Mouse (Mus musculus) embryonic facial prominence, embryonic 13.5 days (tissue): ENCODE measurements around the gene Zdhhc4. TPM values are rescaled to one million over a fixed set of nuclear protein-coding genes. Genes with fewer than 3 reads are reported as not detected.

ENCODE experiments used
- ATAC-seq: fragments of 200-750 bp; cut with Nextera tagmentation; 2 replicates; pipeline ENCODE4 v1.8.0; 2017; ENCODE audit warnings: low read depth; ENCODE audit not compliant: insufficient number of reproducible peaks, insufficient read depth, low FRiP score, low TSS enrichment
- H3K27ac ChIP-seq: fragments of 300-500 bp; sonication (generic); 2 replicates; pipeline ENCODE4 v1.5.1; 2015; ENCODE audit warnings: moderate library complexity, mild to moderate bottlenecking, inconsistent platforms
- H3K27me3 ChIP-seq: fragments of 300-500 bp; sonication (generic); 2 replicates; pipeline ENCODE4 v1.6.1; 2015; ENCODE audit warnings: mild to moderate bottlenecking, inconsistent platforms
- H3K36me3 ChIP-seq: fragments of 300-500 bp; sonication (generic); 2 replicates; pipeline ENCODE4 v1.6.1; 2015; ENCODE audit warnings: mild to moderate bottlenecking, inconsistent platforms
- H3K4me1 ChIP-seq: fragments of 300-500 bp; sonication (generic); 2 replicates; pipeline ENCODE4 v1.6.1; 2015; ENCODE audit warnings: inconsistent platforms
- H3K4me2 ChIP-seq: fragments of 300-500 bp; sonication (generic); 2 replicates; pipeline ENCODE4 v1.6.1; 2015; ENCODE audit warnings: moderate library complexity, mild to moderate bottlenecking, inconsistent platforms
- H3K4me3 ChIP-seq: fragments of 300-500 bp; sonication (generic); 2 replicates; pipeline ENCODE4 v1.5.1; 2015; ENCODE audit warnings: mild to moderate bottlenecking, inconsistent platforms
- H3K9ac ChIP-seq: fragments of 300-500 bp; sonication (generic); 2 replicates; pipeline ENCODE4 v1.6.1; 2015; ENCODE audit warnings: mild to moderate bottlenecking, inconsistent platforms
- H3K9me3 ChIP-seq: fragments of 300-500 bp; sonication (generic); 2 replicates; pipeline ENCODE4 v1.6.1; 2016; ENCODE audit warnings: inconsistent platforms
- WGBS: fragments of 180-500 bp; shearing (Covaris S2); methylation state at CpG from one replicate; pipeline ENCODE4 v1.1.7; 2015; ENCODE audit warnings: mixed read lengths; 5-methylcytosine and 5-hydroxymethylcytosine counted together
- polyA plus RNA-seq: library from polyadenylated mRNA; unstranded; fragments of >200 nt; fragmentation: Nextera tagmentation; extraction: Ambion mirVana; gene quantifications from 2 replicates; pipeline ENCODE4 v1.2.1, GENCODE M21; 2015

Zdhhc4 gene
- polyA plus RNA-seq: 79.9 and 84.5 TPM in 2 replicates

- peak within 1 kb of the TSS; percentile 60 for H3K27ac ChIP-seq
- H3K4me3 ChIP-seq: peak within 1 kb of the TSS; percentile 94
Observed at GRCm38 (mm10) chr5:143328690-143329495, at the start of gene Zdhhc4. Gene Zdhhc4 (minus strand): TSS chr5:143329256.

DNA sequence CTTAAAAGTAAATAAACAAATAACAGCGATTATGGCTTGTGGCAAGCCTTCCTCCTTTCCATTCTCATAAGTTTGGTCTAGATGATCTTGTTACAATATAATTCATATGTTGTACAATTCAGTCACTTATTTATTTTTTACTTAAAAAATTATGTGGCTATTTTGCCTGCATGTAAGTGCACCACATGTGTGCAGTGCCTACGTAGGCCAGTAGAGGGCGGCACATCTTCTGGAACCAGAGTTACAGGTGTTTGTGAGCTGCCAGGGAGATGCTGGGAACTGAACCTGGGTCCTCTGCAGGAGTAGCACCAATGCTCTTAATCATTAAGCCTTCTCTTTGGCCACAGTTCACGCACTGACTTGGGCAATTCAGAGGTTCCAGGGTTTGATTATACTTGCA is 47.1 kb upstream of the Zdhhc4 start:
- H3K4me2 ChIP-seq: no peak overlapping the region
- no peaks in the 10 kb centered on the region for H3K36me3 ChIP-seq
- H3K27me3 ChIP-seq: peaks cover 48% of the 10 kb centered on the region
- no peak overlapping the region for H3K9ac ChIP-seq
- peaks cover 7% of the 10 kb centered on the region; the same call in 1 of the 2 replicates for H3K9me3 ChIP-seq
- no peak for ATAC-seq
- no peak overlapping the region for H3K4me3 ChIP-seq
- H3K4me1 ChIP-seq: peaks cover 9% of the 10 kb centered on the region
- H3K27ac ChIP-seq: no peak overlapping the region
- WGBS: 83% methylated on average over 4 of the region's 4 CpGs

More at GRCm38 (mm10) chr5:143328690-143329495, at the start of gene Zdhhc4:
- peak within 1 kb of the TSS; percentile 93 for H3K4me2 ChIP-seq
- no peaks in the 10 kb centered on the region for H3K27me3 ChIP-seq
- ATAC-seq: no peak
- H3K9me3 ChIP-seq: no peaks in the 10 kb centered on the region
- peaks cover 20% of the 10 kb centered on the region for H3K4me1 ChIP-seq
- WGBS: under 1% methylated on average over 57 of the region's 57 CpGs
- peak within 1 kb of the TSS; percentile 91 for H3K9ac ChIP-seq
- peaks cover 28% of the 10 kb centered on the region for H3K36me3 ChIP-seq

- Histone ChIP-seq H3K4me1 (peaks cover 9% of the 10 kb centered on the region), H3K9ac (no peak overlapping the region), H3K36me3 (no peaks in the 10 kb centered on the region), H3K9me3 (peaks cover 7% of the 10 kb centered on the region; the same call in 1 of the 2 replicates), H3K27me3 (peaks cover 57% of the 10 kb centered on the region), H3K4me2 (peak overlapping the region; percentile 47), H3K4me3 (peak overlapping the region; percentile 12; the same call in 1 of the 2 replicates), H3K27ac (no peak overlapping the region)
- 0 out of 2 replicates have a peak, but pooled peaks have one; percentile 34 for ATAC-seq
- WGBS: 5% methylated on average over 21 of the region's 21 CpGs
Observed at GRCm38 (mm10) chr5:143375242-143375641, 46.2 kb upstream of the Zdhhc4 start.

- Histone ChIP-seq H3K27ac (no peak overlapping the region), H3K9ac (peak overlapping the region; percentile 64), H3K9me3 (peaks cover 7% of the 10 kb centered on the region; the same call in 1 of the 2 replicates), H3K4me1 (peaks cover 15% of the 10 kb centered on the region), H3K4me2 (peak overlapping the region; percentile 70), H3K36me3 (no peaks in the 10 kb centered on the region), H3K4me3 (peak overlapping the region; percentile 42), H3K27me3 (peaks cover 81% of the 10 kb centered on the region)
- ATAC-seq: no peak
- WGBS: 1% methylated on average over 35 of the region's 35 CpGs
Observed at GRCm38 (mm10) chr5:143372818-143373217, 43.8 kb upstream of the Zdhhc4 start.

- WGBS: 45% methylated on average over 4 of the region's 4 CpGs
- no peak for ATAC-seq
- Histone ChIP-seq H3K4me1 (peaks cover 15% of the 10 kb centered on the region), H3K4me2 (no peak overlapping the region), H3K9ac (no peak overlapping the region), H3K36me3 (no peaks in the 10 kb centered on the region), H3K27me3 (peaks cover 91% of the 10 kb centered on the region), H3K4me3 (no peak overlapping the region), H3K9me3 (peaks cover under 1% of the 10 kb centered on the region; the same call in 1 of the 2 replicates), H3K27ac (no peak overlapping the region)
Observed at GRCm38 (mm10) chr5:143371146-143371510, 42.1 kb upstream of the Zdhhc4 start.

DNA sequence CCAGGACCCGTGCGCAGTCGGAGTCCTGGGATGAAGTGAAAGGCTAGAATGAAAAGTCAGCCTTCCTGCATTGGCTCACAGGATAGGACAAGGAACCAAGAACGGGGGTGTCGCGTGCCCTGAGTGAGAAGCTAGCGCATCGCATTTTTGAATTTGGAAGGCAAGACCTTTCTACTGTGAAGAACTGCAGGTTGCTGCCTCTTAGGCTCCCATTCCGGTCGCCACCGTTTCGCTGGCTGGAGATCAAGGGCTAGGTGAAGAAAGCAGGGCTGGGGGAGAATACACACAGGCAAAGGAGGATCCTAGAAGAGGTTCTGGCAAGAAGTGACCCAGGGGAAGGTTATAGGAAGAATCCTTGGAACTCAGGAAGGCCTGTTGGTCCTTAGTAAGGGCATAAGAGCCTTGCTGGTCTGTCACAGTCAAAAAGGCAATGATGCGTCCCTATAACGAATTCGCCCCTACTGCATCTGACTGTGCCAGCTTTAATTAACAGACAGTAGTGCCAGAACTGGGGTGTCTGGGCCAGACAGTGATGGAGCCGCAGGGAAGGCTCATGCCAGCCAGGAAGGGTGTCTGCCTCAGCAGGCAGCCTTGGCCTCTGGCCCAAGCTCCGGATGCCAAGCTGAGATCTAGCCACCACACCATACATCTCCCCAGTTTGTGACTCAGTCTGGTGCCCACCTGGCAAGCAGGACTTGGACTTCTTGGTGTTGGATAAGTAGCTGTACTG is 41.5 kb upstream of the Zdhhc4 start:
- Histone ChIP-seq H3K4me1 (peaks cover 15% of the 10 kb centered on the region), H3K27me3 (peaks cover 93% of the 10 kb centered on the region), H3K9me3 (no peaks in the 10 kb centered on the region), H3K27ac (no peak overlapping the region), H3K36me3 (no peaks in the 10 kb centered on the region), H3K4me2 (peak overlapping the region; percentile 56), H3K4me3 (peak overlapping the region; percentile 30), H3K9ac (no peak overlapping the region)
- no peak for ATAC-seq
- WGBS: 24% methylated on average over 17 of the region's 17 CpGs

- Histone ChIP-seq H3K27ac (no peak overlapping the region), H3K9me3 (no peaks in the 10 kb centered on the region), H3K4me2 (peak overlapping the region; percentile 56), H3K4me1 (peaks cover 12% of the 10 kb centered on the region), H3K4me3 (peak overlapping the region; percentile 30), H3K27me3 (peaks cover 93% of the 10 kb centered on the region), H3K36me3 (no peaks in the 10 kb centered on the region), H3K9ac (no peak overlapping the region)
- 1% methylated on average over 36 of the region's 36 CpGs for WGBS
- no peak for ATAC-seq
Observed at GRCm38 (mm10) chr5:143369611-143370255, 40.7 kb upstream of the Zdhhc4 start.

DNA sequence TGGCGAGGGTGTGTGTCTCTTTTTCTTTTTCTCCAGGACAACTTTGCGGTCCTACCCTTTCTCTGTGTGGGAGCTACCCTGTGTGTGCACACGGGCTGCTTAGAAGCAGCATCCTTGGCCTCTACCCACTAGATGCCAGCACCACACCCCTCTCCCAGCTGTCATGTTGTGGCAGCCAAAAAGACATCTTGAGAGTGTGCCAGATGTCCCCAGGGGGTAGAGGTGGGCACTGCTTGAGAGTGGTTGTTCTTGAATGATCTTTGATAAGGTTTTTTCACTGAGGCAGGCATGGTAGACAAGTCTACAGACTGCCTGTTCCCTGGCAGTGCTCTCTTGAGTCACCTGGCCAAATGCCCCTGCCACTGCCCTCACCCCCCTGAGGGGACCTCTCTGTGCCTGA is 38.9 kb upstream of the Zdhhc4 start:
- 67% methylated on average over 3 of the region's 3 CpGs for WGBS
- no peak overlapping the region for H3K27ac ChIP-seq
- no peak overlapping the region for H3K9ac ChIP-seq
- H3K36me3 ChIP-seq: no peaks in the 10 kb centered on the region
- ATAC-seq: no peak
- no peak overlapping the region for H3K4me3 ChIP-seq
- H3K4me2 ChIP-seq: no peak overlapping the region
- H3K9me3 ChIP-seq: no peaks in the 10 kb centered on the region
- H3K27me3 ChIP-seq: peaks cover 93% of the 10 kb centered on the region
- peaks cover 23% of the 10 kb centered on the region for H3K4me1 ChIP-seq

DNA sequence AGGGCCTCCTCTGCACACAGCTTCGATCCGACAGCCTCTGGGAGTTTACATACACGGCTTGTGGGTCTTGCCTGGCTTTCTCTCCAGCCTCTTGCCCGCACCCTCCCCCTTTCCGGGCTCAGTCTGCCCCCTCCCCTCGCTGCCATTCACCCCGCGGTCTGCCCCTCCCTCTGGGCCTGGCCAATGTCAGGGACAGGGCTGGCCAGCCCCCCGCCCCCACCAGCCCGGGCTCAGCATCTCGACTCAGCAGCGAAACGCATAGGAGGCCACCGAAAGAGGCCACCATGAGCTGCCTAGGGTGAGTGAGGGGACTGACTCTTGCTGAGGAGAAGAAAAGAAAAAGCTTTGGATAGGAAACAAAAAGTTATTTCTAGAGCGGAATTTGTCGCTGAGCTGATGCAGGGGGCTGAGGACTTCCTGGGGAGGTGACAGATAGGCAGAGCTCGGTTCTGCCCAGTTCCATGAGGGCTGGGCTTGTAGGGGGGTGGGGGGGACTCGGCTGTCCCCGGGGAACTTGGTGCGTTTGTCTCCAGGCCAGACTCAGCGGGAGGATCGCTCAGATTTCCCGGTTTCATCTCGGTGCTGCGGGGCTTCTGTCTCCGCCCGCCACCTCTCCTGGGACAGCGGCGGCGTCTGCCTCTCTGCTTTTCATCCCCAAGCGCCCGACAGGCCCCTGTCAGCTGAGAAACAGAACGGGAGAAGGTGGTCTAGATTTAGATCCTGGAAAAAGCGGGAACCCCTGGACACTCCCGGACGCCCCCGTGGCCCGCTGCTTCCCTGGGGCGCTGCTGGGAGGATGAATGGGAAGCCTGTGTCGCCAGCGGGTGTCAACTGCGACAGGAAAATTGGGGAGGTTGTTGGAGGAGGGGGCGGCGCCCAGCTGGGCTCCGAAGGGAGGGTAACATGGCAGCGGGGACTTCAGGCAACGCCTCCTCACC is 34.9 kb upstream of the Zdhhc4 start:
- H3K27ac ChIP-seq: no peak overlapping the region
- 0% methylated on average over 47 of the region's 47 CpGs for WGBS

GRCm38 (mm10) chr5:143361428-143361827 is 32.4 kb upstream of the Zdhhc4 start:
- Histone ChIP-seq H3K27me3 (peaks cover 77% of the 10 kb centered on the region), H3K9ac (no peak overlapping the region), H3K4me2 (no peak overlapping the region), H3K27ac (no peak overlapping the region), H3K4me3 (no peak overlapping the region), H3K4me1 (peaks cover 26% of the 10 kb centered on the region), H3K9me3 (no peaks in the 10 kb centered on the region), H3K36me3 (no peaks in the 10 kb centered on the region)
- WGBS: 53% methylated on average over 7 of the region's 7 CpGs
- no peak for ATAC-seq

More for the DNA sequence above, 34.9 kb upstream of the Zdhhc4 start:
- H3K27me3 ChIP-seq: peaks cover 72% of the 10 kb centered on the region
- H3K4me1 ChIP-seq: peaks cover 14% of the 10 kb centered on the region
- ATAC-seq: peak; percentile 16; the same call in 1 of the 2 replicates
- peak overlapping the region; percentile 50 for H3K4me3 ChIP-seq
- H3K4me2 ChIP-seq: peak overlapping the region; percentile 93
- peak overlapping the region; percentile 68 for H3K9ac ChIP-seq
- H3K36me3 ChIP-seq: no peaks in the 10 kb centered on the region
- no peaks in the 10 kb centered on the region for H3K9me3 ChIP-seq
